Mouse (Mus musculus): ENCODE results near the gene Slc25a53. TPM values are rescaled to one million over a fixed set of nuclear protein-coding genes. Genes with fewer than 3 reads are reported as not detected.
A peak's percentile ranks its signal among the peaks of the same experiment; 100 is the strongest.

Slc25a53 gene
- polyA plus RNA-seq (2015; fragmentation: Nextera tagmentation; extraction: Ambion mirVana), result 13.1 and 15.8 TPM in 2 replicates

DNA sequence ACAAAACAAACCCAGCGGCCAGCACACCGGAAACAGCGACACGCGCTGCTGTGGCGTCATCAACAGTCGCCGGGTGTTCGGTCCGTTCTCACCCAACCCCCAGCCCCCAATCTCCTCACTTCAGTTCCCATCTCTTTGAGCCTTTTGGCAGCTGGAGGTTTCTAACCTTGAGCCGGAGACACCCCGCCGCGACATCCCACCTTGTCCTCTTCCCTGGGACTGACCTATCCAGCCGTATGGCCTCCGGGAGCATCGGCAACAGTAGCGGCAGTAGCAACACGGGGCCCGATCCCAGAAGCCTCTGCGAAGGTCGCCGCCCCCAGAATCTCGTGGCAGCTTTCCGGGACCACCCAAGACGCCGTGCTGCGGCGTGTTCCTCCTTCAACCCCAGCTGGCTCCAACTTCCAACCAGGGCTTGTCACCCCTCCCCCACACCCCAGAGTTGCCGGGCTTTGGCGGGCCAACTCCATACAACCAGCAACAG lies at the start of gene Slc25a53:
Gene Slc25a53 (minus strand): TSS at position 303 of the 484 bp plus-strand sequence.
- Histone ChIP-seq H3K9ac (peak within 1 kb of the TSS; percentile 71), H3K4me2 (peak within 1 kb of the TSS; percentile 64), H3K4me1 (replicated peaks) (peaks cover 7% of the 10 kb centered on the region), H3K9me3 (no peaks in the 10 kb centered on the region), H3K36me3 (no peaks in the 10 kb centered on the region), H3K27me3 (no peaks in the 10 kb centered on the region), H3K4me3 (peak within 1 kb of the TSS; percentile 50), H3K27ac (replicated peaks) (peak within 1 kb of the TSS; percentile 92)
- 17% methylated on average over 31 of the region's 31 CpGs for WGBS
- ATAC-seq (ENCODE audit: low read depth), result peak; percentile 97

DNA sequence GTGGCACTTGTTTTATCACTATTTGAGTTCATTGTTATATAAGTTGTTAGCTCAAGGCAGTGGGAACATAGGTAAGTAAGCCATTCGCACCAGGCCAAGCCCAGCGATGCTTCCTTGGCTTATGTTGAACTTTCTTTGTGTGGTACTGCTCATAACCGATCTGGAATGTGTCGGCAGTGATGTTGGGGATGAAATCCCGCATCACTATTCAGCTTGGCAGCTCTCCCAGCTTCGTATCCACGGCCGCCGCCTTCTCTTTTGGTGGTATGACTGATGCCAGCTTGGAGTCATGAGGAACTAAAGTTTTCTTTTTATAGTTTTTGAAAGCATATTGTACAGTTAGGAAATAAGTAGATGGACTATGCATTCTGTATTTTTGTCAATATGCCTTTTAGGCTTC lies 25.1 kb upstream of the Slc25a53 start:
- Histone ChIP-seq H3K4me1 (replicated peaks) (no peaks in the 10 kb centered on the region), H3K9ac (no peak overlapping the region), H3K27me3 (no peaks in the 10 kb centered on the region), H3K4me3 (no peak overlapping the region), H3K4me2 (no peak overlapping the region), H3K9me3 (no peaks in the 10 kb centered on the region), H3K36me3 (no peaks in the 10 kb centered on the region), H3K27ac (replicated peaks) (no peak overlapping the region)
- WGBS, result 79% methylated on average over 9 of the region's 9 CpGs
- no peak for ATAC-seq (ENCODE audit: low read depth)

DNA sequence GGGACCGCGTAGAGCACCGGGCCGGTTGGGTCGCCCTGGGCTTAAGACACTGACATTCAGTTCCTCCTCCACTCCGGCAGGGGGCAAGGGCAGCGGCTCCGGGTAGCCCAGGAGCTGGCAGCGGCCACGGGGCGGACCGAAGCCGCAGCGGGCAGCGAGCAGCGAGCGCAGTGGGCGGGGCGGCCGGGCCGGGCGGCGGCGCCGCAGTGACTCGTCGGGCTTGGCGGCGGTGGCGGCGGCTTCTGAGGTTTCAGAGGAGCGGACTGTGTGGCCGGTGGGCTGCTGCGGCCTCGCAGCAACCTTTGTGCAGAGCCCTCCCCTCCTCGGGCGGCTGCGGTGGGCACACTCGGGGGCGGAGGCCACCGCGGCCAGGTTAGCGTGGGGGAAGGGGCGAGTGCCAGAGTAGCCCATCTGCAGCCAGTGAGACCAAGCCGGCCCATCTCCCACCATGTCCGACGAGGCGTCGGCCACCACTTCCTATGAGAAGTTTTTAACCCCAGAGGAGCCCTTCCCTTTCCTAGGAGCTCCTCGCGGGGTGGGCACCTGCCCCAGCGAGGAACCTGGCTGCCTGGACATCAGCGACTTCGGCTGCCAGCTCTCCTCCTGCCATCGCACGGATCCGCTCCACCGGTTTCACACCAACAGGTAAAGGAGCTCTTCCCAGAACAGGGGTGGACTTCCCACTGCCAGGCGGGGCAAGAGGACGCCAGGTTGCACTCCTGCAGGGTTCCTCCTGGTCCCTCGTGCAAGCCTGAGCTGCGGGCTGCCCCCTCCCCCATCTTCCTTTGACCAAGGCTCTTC lies 11.5 kb upstream of the Slc25a53 start, which contains the start of gene Fam199x:
Gene Fam199x (plus strand): TSS at position 170 of the 801 bp plus-strand sequence.
- H3K27me3 ChIP-seq, result peaks cover 8% of the 10 kb centered on the region; the same call in 1 of the 2 replicates
- peak within 1 kb of the TSS; percentile 64 for H3K4me3 ChIP-seq
- H3K9ac ChIP-seq, result peak within 1 kb of the TSS; percentile 78
- H3K27ac ChIP-seq (replicated peaks), result peak within 1 kb of the TSS; percentile 49; the same call in 1 of the 2 replicates
- H3K4me2 ChIP-seq, result peak within 1 kb of the TSS; percentile 67
- ATAC-seq (ENCODE audit: low read depth), result peak; percentile 96
- H3K36me3 ChIP-seq, result no peaks in the 10 kb centered on the region
- H3K9me3 ChIP-seq, result no peaks in the 10 kb centered on the region
- peaks cover 12% of the 10 kb centered on the region for H3K4me1 ChIP-seq (replicated peaks)
- 14% methylated on average over 33 of the region's 62 CpGs for WGBS

DNA sequence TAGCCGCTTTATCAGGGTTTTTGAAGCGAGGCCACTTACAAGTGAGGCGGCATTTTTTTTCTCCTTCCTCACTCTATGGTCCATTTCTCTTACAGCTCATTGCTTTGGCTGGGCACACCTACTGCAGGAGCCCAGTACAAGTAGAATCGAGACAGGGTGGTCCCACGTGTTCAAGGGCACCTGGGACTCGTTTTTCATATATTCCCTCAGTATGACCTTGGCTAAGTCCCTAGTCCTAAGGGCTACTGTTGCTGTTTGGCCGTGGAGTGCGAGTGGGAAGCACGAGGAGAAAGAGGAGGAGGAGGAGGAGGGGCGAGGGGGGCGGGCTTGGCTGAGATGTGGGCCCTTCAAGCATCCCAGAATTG lies 10.9 kb upstream of the Slc25a53 start:
- ATAC-seq (ENCODE audit: low read depth), result peak; percentile 85
- 16% methylated on average over 9 of the region's 11 CpGs for whole genome bisulfite sequencing
- H3K27ac ChIP-seq (replicated peaks), result 0 out of 2 replicates have a peak overlapping the region, but pooled peaks have one; percentile 18

DNA sequence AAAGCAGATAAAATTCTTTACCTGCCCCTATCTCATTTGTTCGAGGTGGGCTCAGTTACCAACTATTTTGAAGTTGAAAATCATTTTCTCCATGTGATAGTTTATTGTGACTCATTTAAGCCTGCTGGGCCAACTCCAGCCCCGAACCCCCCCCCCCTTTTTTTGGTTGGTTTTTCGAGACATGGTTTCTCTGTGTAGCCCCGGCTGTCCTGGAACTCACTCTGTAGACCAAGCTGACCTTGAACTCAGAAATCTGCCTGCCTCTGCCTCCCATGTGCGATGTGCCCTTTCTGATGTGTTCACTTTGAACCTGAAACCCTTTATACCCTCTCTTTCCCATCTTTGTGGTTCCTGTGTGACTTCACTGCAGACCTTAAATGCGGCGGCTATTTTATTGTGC lies 400 bp upstream of the Slc25a53 start:
- Histone ChIP-seq H3K9ac (peak overlapping the region; percentile 71; the same call in 1 of the 2 replicates), H3K4me1 (replicated peaks) (peaks cover 7% of the 10 kb centered on the region), H3K4me3 (peak overlapping the region; percentile 50), H3K27ac (replicated peaks) (peak overlapping the region; percentile 92), H3K36me3 (no peaks in the 10 kb centered on the region), H3K27me3 (no peaks in the 10 kb centered on the region), H3K4me2 (peak overlapping the region; percentile 52), H3K9me3 (no peaks in the 10 kb centered on the region)
- WGBS, result 46% methylated on average over 7 of the region's 7 CpGs
- ATAC-seq (ENCODE audit: low read depth), result peak; percentile 51; the same call in 1 of the 2 replicates

More for the DNA sequence above, 10.9 kb upstream of the Slc25a53 start:
- H3K4me2 ChIP-seq, result peak overlapping the region; percentile 67
- H3K9me3 ChIP-seq, result no peaks in the 10 kb centered on the region
- H3K4me3 ChIP-seq, result peak overlapping the region; percentile 64
- H3K4me1 ChIP-seq (replicated peaks), result peaks cover 12% of the 10 kb centered on the region
- H3K27me3 ChIP-seq, result peaks cover 8% of the 10 kb centered on the region; the same call in 1 of the 2 replicates
- H3K9ac ChIP-seq, result peak overlapping the region; percentile 78
- no peaks in the 10 kb centered on the region for H3K36me3 ChIP-seq

DNA sequence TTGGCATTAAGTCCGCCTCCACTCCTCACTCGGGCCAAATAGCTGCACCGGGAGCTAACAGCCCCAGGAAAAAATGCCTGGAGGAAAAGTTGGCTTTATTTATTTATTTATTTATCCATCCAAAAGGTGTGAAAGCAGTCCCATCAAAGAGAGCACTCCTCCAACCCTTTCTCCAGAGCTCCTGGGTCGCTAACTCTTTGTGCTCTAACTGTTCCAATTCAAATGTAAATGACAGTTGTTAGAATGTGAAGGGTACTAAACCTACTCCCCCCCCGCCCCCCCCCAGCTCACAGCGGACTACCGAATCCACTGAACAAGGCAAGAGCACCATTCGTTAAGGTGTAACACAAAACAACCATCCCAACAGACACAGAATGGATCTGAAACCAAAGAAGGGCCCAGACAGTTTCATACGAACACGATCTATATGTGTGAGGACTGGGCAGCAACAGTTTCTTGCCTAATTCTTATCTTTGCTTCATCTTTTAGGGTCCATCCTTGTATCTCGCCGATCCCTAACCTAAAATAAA lies 567 bp downstream of the Slc25a53 start:
- Histone ChIP-seq H3K9me3 (no peaks in the 10 kb centered on the region), H3K36me3 (no peaks in the 10 kb centered on the region), H3K4me1 (replicated peaks) (peaks cover 7% of the 10 kb centered on the region), H3K4me3 (peak overlapping the region; percentile 50), H3K9ac (peak overlapping the region; percentile 71), H3K27me3 (no peaks in the 10 kb centered on the region), H3K4me2 (peak overlapping the region; percentile 64), H3K27ac (replicated peaks) (peak overlapping the region; percentile 92; the same call in 1 of the 2 replicates)
- 22% methylated on average over 12 of the region's 12 CpGs for WGBS
- peak; percentile 68 for ATAC-seq (ENCODE audit: low read depth)

DNA sequence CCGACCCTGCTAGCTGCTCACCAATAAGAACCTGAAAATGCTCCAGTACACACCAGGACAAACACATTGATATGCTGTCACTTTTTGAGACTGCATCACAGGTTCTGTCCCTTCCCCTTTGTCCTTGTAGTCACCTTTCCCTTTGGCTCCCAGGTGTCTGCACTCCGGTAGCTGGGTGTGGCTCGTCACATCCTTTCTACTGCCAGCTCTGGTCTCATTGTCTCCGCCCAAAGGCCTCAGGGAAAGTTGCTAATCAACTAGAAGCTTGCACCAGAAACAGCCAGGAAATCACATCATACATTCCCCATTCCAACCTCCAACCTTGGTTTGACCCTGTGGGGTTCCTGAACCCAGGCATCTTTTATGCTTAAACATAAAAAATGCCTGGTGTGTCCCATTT lies 3.8 kb downstream of the Slc25a53 start:
- H3K36me3 ChIP-seq, result no peaks in the 10 kb centered on the region
- 82% methylated on average over 4 of the region's 4 CpGs for WGBS
- H3K4me2 ChIP-seq, result no peak overlapping the region
- peaks cover 7% of the 10 kb centered on the region for H3K4me1 ChIP-seq (replicated peaks)
- no peak overlapping the region for H3K27ac ChIP-seq (replicated peaks)
- no peaks in the 10 kb centered on the region for H3K9me3 ChIP-seq
- H3K9ac ChIP-seq, result no peak overlapping the region
- H3K4me3 ChIP-seq, result no peak overlapping the region
- no peaks in the 10 kb centered on the region for H3K27me3 ChIP-seq
- no peak for ATAC-seq (ENCODE audit: low read depth)

DNA sequence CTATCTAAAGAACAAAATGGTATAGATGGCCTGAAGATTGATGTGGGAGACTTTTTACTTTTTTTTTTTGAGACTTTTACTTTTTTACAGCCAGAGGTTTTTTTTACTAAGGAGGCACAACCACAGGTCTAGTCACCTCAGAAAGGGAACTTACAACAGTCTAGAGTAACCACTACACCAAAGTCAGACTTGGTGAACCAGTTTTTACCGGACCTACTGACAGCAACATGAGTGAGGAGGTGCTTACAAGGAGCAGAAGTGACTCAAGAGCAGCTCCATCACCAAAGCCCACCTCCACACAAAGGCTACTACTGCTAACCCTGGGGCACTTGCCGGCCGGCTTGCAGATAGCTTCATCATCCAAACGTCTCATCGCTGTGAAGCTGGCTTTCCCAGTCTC lies 6.4 kb downstream of the Slc25a53 start:
- no peaks in the 10 kb centered on the region for H3K9me3 ChIP-seq
- no peak overlapping the region for H3K4me2 ChIP-seq
- no peaks in the 10 kb centered on the region for H3K27me3 ChIP-seq
- H3K36me3 ChIP-seq, result peaks cover 4% of the 10 kb centered on the region; the same call in 1 of the 2 replicates
- ATAC-seq (ENCODE audit: low read depth), result no peak
- peaks cover 1% of the 10 kb centered on the region for H3K4me1 ChIP-seq (replicated peaks)
- no peak overlapping the region for H3K9ac ChIP-seq
- no peak overlapping the region for H3K27ac ChIP-seq (replicated peaks)
- no peak overlapping the region for H3K4me3 ChIP-seq
- whole genome bisulfite sequencing, result 91% methylated on average over 5 of the region's 5 CpGs

DNA sequence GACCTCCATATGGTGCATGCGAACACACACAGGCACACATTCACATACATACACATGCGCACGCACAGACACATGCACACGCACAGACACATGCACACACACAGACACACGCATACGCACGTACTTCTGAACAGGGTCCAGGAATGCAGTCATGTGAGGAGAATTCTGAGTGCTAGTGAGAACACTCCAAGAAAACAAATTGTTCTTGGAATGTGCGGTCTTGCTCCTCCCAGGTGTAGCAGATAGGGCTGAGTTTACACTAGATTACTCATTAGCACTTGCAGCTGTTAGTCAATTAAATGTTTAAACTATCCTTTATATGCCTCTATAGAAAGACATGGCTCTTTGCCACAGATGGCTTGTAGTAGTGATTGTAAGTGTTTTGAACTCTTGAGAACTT lies 7.2 kb downstream of the Slc25a53 start:
- ATAC-seq (ENCODE audit: low read depth), result no peak

DNA sequence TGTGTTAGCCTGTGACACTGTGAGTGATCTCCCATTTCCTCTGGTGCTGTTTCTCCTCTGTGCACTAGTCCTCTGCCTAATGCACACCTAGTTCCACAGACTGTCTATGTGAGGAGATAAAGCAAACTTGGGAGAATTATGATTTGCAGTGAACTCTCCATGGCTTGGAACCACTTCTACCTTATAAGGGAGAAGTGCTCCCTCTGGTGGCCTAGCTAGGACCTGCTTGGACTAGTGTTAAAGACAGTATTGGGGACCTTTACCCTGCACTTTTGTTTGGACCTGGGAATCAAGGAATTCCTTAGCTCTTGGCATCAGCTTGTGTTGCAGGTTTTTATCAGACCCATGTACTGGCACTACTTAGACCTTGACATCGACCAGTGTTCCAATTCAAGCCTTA lies 18.8 kb downstream of the Slc25a53 start:
- H3K9me3 ChIP-seq, result no peaks in the 10 kb centered on the region
- no peak for ATAC-seq (ENCODE audit: low read depth)
- no peaks in the 10 kb centered on the region for H3K36me3 ChIP-seq
- no peak overlapping the region for H3K4me2 ChIP-seq
- H3K27me3 ChIP-seq, result no peaks in the 10 kb centered on the region
- no peak overlapping the region for H3K27ac ChIP-seq (replicated peaks)
- 9% methylated on average over 1 of the region's 1 CpGs for WGBS
- H3K9ac ChIP-seq, result no peak overlapping the region
- no peaks in the 10 kb centered on the region for H3K4me1 ChIP-seq (replicated peaks)
- no peak overlapping the region for H3K4me3 ChIP-seq

More for the DNA sequence above, 7.2 kb downstream of the Slc25a53 start:
- no peak overlapping the region for H3K9ac ChIP-seq
- no peak overlapping the region for H3K4me3 ChIP-seq
- H3K36me3 ChIP-seq, result peaks cover 4% of the 10 kb centered on the region; the same call in 1 of the 2 replicates
- no peaks in the 10 kb centered on the region for H3K9me3 ChIP-seq
- 97% methylated on average over 8 of the region's 8 CpGs for WGBS
- H3K4me1 ChIP-seq (replicated peaks), result no peaks in the 10 kb centered on the region
- no peak overlapping the region for H3K27ac ChIP-seq (replicated peaks)
- H3K4me2 ChIP-seq, result no peak overlapping the region
- no peaks in the 10 kb centered on the region for H3K27me3 ChIP-seq

DNA sequence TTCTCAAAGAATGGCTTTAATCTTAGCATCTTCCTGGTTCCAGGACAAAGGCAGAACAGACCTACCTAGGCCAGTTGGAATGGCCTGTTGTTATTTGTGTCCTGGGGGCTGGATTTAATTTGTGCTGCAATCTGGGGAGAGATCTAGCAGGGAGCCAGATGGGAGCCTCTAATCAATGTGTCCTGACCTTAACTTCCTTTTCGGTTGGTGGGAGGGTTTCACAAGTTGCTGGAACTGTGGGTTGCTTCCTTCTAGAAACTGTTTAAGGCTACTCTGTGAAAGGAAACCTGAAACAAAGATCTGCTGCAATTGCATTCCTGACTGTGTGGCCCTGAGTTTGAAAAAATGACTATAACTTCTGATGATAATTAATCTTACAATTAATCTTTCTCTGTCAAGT lies 20.4 kb downstream of the Slc25a53 start:
- Histone ChIP-seq H3K4me1 (replicated peaks) (no peaks in the 10 kb centered on the region), H3K27me3 (no peaks in the 10 kb centered on the region), H3K9me3 (no peaks in the 10 kb centered on the region), H3K9ac (no peak overlapping the region), H3K4me2 (no peak overlapping the region), H3K36me3 (no peaks in the 10 kb centered on the region), H3K4me3 (no peak overlapping the region), H3K27ac (replicated peaks) (no peak overlapping the region)
- 77% methylated on average over 1 of the region's 1 CpGs for WGBS
- ATAC-seq (ENCODE audit: low read depth), result no peak

DNA sequence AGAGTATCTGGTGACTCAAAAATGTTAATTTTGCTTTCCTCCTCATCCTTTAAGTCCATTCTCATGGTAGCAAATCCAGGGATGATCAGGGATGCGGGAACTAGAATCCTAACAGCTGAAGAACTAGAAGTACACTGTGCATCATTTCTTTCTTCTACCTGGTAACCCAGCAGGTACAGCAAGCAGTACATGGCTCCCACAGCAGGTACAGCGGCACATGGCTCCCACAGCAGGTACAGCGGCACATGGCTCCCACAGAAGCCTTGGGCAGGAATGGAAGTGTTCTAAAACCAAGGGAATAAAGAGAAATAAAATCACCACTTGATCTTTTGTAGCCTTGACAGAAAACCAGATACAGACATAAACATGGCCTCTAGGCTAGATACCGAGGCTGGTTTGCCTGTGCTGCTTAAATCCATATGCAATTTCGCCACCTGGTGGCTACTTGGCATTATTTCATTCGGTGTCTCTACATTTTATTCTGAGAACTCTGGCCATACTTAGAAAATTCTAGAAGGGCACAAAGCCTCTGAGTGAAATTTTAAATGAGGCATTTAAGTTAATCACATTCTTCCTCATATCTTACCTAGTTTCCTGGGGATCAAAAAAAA lies 22.9 kb downstream of the Slc25a53 start:
- Histone ChIP-seq H3K27ac (replicated peaks) (no peak overlapping the region), H3K4me2 (no peak overlapping the region), H3K27me3 (no peaks in the 10 kb centered on the region), H3K9me3 (no peaks in the 10 kb centered on the region), H3K9ac (no peak overlapping the region), H3K4me3 (no peak overlapping the region), H3K4me1 (replicated peaks) (no peaks in the 10 kb centered on the region), H3K36me3 (0 out of 2 replicates have a peak, but pooled peaks cover 6% of the 10 kb centered on the region)
- 53% methylated on average over 6 of the region's 6 CpGs for WGBS
- peak; percentile 67 for ATAC-seq (ENCODE audit: low read depth)

Measured in neural tube, embryonic 13.5 days (tissue).